Mouse (Mus musculus): ENCODE measurements around the gene Rad51b.

The Rad51b gene

DNA sequence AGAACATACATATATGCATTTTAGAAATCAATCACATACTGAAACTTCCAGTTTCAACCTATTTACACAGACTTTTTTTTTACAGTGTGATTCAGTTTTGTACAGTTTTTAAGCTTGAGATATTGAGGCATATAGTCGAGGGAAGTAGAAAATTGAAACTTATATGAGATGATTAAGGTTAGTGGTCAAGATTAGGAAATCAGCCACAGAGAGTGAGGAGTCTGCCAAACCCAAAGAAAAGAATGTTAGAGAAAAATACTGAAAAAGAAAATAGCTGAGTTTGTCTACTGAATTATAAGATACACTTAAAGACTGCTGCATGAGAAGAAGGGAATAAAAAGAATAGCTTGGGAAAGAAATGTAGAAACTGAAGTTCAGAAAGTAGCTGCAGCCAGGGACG lies 280.4 kb downstream of the Rad51b start:
- DNase-seq (ENCODE audit: low read depth, low spot score) = no peak

DNA sequence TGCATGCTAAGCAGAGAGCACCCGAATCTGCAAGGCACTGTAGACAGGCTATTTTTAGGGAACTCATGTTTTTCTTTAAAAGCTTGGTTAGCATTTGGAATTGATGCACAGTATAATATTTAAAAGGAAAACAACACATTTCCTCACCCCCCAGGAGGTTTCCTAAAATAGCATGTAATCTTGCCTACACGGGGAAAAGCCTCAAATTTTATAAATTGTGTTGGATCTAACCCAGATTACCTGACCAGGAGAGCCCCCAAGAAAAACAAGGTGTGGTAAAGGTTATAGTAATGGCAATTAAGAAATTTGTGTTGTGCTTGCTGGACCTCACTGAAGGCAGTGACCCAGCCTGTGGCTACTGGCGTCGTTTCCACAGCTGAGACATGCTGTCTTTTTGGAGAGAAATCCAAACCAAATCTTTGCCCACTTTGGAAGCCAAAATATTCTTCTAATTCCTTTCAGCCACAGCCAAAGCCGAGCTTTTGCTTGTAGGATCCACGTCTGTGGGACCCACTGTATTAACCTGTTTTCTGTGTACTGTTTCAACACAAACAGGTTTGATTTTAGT lies 282.0 kb downstream of the Rad51b start:
- DNase-seq (ENCODE audit: low read depth, low spot score) = no peak

DNA sequence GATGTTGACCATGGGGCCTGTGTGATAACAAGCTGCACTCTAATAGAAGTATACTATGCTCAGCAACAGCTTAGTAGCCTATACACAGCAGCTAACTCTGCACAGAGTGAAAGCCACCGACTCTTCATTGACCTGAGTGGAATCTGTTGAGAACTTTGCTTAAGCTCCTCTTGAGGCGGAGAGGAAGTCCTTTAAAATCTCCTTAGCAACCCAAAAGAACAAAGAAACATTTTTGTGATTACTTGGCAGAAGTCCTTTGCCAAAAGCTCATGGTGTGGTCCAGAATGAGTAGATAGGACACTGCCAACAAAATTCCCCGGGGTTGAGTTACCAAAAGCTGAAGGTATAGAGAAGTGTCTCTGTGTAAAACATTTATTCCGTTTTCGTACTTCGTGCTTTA lies 282.8 kb downstream of the Rad51b start:
- no peak for DNase-seq (ENCODE audit: low read depth, low spot score)

DNA sequence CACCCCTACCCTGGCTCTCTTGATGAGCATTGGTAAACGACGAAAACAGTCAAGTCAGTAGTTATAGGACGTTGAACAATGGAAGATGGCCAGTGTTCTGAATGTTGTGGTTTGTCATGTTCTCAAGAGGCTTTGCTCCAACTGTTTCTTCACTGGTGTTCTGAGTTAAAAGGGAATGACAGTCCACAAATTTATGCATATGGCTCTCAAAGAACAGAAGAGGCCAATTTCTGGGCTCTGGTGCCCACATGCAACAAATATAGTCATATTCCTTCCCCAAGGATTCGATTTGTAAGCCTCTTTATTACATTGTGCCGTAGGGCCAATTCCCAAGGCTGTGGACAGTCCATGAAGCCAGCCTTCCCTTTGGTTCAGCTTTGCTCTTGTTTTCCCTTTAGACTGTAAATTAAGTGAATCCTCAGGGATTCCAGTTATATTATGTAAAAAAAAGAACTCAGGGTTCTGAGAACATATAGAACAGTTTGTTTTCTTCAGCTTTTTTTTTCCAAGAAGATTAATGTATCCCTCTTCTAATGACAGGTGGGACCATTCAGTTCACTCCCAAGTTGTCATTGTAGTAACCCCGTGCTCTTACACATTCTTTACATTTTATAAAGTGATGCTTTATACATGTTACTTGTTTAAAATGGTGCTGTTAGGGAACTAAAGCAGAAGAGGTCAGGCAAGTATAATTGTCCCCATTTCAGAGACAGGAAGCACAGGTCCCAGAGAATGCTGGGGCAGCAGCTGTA lies 287.6 kb downstream of the Rad51b start:
- DNase-seq (ENCODE audit: low read depth, low spot score) = no peak

DNA sequence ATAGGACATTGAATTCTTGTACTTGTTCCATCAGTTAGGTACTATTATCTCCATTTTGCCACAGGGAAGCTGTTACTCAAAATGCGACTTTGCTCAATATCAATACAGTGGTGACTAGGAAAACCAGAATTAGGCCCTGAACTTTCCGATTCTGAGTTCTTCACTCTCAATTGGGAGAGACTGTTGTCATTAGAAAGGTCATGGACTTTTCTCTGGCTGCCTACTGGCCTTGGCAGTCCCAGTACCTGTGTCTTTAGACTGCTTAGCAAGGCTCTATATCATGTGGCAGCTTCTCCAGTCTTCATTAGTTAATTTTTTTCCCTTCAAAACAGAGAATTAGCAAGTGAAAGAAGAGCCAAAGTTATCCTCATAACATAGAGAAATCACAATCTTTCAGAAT lies 288.3 kb downstream of the Rad51b start:
- no peak for DNase-seq (ENCODE audit: low read depth, low spot score)

DNA sequence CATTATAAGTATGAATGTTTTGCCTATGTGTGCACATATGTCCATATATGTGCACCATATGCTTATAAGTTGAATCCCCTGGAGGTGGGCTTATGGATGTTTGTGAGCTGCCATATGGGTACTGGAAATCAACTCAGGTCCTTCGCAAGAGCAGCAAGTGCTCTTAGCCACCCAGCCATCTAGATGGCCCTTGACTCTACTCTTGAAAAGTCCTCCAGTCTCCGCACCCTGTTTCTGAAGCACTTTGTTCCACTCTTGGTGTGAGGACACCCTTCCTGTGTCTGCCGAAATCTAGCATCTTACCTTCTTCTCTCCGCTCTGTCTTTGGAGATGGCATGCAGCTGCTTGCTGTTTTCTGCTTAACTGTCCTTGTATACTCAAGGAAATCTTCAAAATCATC lies 291.7 kb downstream of the Rad51b start:
- DNase-seq (ENCODE audit: low read depth, low spot score) = no peak

DNA sequence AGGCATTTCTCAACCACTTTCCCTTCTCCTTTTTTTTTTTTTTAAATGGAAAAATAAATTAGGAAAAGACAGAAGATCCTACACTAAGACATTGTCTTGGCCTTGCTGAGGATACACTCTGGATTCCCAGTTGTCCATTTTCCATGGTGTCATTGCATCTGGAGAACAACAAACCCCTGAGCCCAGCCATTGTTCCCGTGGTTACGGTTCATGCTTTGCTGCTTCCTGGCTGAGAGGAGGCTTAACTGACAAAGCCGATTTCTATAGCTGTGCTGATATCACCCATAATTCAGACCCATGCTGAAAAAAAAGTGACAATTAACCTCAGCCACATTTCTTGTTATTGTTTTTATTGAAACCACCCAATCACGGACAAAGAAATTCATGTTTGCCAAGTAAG lies 295.1 kb downstream of the Rad51b start:
- no peak for DNase-seq (ENCODE audit: low read depth, low spot score)

DNA sequence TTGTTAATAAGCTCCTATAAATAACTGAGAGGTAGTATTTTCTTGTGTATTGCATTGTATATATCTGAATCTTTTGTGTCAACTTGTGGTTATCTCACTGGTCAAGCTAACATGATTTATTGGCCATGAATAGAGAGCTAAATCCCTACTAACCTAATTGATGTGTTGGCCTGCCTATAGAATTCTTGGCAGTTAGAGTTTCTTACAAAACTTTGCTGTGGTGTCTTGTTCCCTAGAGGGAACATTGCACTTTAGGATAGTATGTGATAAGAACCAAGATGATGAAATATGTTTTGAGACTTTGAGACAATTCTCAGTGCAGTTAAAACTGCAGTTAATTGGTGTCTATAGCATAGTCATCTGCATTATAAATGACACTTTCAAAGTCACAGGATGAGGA lies 299.8 kb downstream of the Rad51b start:
- DNase-seq (ENCODE audit: low read depth, low spot score) = no peak

DNA sequence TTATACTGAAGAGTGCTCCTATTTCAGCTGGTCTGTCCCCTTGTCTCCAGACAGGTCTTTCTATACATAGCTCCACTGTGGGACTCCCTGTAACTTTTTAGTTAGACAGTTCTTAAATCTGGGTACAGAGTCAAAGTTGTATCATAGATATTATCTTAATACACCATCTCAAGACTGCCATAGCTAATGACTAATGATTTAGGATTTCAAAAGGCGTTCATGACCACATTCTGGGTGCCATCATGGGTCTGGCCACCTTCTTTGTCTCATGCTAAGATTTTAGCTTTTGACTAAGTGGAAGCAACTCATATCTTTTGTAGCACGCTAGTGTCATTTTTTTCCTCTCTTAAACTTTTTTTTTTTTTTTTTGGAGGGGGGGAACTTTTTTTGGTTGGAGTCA lies 300.3 kb downstream of the Rad51b start:
- DNase-seq (ENCODE audit: low read depth, low spot score) = no peak

DNA sequence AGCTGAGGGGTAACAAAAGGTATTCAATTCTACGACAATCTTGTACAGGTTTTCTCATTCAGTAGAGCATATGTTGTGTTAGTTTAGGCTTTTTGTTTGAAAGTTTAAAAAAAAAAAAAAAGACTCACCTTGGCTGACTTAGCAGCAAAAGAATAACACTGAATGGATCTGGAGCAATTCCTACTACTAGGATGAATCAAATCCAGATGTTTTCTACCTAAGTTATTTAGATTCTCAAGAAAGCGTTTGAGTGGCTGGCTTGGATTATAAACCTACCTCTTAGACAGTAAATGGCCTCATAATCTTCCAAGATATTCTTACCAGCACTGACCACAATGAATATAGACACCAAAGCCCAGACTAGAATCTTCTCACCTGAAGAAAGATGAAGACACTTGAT lies 300.7 kb downstream of the Rad51b start:
- no peak for DNase-seq (ENCODE audit: low read depth, low spot score)

DNA sequence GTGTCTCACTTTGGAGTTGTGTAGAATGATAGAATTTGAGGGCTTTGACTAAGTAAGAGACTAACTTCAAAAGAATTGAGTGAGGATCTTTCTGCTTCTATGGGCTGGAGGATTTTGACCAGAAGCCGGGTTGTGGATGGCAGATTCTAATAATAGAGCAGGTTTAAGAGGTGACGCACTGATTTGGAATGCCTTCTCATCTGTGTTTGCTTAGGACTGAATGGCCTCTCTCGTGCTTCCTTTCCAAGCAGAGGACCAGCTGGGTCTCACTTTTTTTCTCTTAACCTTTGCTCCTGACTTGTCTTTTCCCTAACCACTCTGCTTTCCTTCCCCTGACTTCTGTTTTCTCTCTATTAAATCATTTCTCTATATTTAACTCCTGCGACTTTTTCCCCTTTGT lies 301.4 kb downstream of the Rad51b start:
- DNase-seq (ENCODE audit: low read depth, low spot score) = no peak

DNA sequence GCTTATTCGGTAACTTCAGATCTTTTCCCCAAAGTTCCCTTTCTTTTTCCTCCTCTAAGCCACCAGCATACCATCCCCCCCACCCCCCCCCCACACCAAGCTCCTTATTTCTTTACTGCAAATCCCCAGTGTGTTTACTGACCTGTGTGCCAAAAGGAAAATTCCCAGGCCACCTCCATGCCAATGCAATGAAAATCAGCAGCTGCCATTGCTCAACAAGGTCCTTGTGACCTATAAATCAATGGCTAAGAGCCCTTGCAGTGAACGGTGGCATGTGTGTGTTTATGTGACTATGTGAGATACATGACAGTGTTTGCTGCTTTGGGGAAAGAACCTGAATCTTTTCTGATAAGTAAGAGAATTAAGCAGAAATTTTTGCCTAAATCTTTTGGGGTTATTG lies 301.8 kb downstream of the Rad51b start:
- DNase-seq (ENCODE audit: low read depth, low spot score) = no peak

DNA sequence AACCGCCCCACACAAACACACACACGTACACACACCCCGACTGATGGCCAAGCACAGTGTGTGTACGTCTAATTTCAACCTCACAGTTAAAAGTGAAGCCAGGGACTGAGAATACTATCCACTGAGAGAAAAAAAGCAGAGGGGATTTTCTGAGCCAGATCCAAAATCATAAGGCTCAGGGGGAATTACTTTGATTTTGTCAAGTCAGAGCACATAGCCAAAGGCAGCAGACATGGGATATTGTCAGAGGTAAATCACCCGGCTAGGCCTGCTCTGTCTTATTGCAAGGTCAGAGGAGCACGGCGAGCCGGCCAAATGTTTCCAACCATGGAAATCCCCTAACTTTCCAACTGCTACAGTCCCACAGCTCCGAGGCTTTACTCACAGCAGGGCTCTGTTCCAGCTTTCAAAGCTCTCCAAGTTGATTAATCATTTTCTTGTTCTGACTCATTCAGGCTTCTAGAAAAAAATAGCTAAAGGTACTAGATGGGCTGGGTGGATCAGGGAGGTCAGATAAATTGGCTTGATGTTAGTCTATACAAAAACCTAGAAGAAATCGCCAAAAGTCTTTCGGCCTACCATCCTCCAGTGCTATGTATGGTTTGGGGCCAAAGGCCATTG lies 303.2 kb downstream of the Rad51b start:
- DNase-seq (ENCODE audit: low read depth, low spot score) = no peak

DNA sequence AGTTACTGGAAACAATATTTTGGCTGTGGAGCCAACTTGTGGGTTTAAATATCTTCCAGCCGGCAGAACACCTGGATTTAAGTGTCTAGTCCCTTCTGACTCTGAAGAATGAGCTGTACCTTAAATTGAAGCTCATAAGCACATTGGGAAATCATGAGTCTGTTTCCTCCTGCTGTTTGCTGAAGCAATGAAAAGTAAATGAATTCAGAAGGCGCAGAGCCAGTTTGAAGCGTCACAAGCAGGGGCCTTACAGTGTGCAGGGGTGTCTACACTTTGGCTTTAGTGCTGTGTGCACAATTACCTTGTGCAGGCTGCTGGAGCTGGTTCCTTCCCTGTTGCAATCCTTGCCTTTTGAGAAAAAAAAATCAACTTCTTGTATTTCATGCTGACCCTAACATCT lies 305.6 kb downstream of the Rad51b start:
- DNase-seq (ENCODE audit: low read depth, low spot score) = no peak

DNA sequence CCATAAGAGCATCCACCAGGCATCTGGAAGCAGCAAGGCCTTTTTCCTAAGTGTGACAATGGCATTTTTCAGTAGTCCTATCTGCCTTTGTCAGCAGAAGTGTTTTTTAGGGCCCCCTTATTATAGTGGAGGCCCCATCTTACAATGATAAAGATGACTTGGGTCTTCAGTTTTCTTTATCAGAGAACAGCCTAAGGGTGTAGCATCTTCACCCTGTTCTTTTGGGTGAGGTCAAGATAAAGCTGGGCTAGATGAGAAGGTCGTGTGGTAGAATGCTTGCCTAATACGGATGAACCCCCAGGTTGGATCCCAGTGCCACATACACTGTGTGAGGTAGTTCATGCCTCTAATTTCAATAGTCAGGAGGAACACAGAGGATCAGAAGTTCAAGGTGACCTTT lies 307.8 kb downstream of the Rad51b start:
- no peak for DNase-seq (ENCODE audit: low read depth, low spot score)

DNA sequence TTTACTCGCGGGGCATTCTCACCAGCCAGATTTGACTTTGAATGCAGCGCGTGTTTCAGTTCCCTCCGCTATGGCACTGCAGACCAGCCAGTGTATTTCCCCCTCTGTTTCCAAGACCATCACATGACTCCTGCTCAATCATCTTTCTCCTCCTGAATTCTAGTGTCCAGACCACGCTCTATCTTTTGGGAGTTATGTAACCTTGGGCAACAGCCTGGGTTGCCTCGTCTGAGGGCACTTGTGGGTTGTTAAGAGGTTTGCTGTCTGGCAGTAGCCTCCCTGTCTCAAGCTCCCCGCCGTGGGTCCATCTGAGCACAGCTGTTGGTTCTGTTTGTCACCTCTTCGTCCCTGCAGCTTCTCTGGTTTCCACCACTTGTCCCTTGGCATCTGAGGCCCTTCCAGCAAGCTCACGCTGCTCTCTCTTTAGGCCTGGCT lies 309.1 kb downstream of the Rad51b start:
- DNase-seq (ENCODE audit: low read depth, low spot score) = no peak

DNA sequence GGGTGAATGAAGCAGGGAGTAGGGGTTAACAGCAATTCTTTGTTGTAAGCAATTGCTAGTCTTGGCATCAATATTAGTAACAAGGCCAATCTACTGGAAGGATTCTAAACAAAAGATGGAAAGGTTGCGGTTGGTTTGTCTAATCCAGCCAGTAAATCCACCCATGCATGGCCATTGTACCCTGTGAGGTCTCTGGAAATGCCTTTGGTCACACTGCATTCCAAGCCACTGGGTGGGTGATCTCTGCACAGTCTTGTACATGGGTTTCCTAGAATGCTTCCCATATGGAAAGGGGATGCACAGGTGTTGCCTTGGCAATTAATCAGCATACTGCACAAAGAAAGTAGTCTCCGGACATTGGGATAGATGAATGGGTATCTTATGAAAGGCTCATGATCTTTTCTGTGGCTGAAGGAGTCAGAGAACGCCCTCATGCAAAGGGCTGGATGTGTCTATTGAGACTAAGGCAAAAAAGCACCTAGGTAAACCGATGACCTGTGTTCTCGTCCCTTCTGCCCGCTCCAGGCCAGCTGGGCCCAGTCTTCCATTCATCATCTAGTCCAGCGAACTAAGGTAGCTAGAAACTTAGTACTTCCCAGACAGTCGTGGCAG lies 312.4 kb downstream of the Rad51b start:
- no peak for DNase-seq (ENCODE audit: low read depth, low spot score)

DNA sequence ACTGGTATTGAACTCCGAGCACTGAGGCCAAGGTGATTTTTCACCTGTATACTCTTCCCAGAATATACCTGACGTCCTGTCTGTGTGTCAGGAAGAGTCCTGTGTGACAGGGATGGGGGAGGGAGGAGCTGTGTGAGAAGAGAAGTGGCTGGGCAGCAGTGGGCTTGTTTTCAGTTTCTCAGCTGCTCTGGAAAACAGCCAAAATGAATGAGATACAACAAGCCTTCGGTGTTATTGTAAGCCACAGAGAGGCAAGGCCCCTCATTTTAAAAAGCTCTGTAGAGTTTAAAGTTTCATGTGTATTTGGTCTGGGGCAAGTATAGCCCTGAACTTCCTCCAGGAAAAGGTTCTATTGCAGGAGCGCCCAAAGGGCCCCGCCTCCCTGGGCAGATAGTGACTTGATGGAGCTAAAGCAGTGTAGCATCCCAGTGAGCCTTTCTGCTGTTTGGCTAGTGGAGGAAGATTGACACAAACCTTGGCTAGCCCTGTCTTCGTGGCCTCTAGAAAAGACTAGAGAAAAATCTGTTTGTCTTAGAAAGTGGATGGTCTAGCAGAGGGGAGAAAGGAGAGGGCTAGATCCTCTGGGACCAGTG lies 313.5 kb downstream of the Rad51b start:
- DNase-seq (ENCODE audit: low read depth, low spot score) = no peak

DNA sequence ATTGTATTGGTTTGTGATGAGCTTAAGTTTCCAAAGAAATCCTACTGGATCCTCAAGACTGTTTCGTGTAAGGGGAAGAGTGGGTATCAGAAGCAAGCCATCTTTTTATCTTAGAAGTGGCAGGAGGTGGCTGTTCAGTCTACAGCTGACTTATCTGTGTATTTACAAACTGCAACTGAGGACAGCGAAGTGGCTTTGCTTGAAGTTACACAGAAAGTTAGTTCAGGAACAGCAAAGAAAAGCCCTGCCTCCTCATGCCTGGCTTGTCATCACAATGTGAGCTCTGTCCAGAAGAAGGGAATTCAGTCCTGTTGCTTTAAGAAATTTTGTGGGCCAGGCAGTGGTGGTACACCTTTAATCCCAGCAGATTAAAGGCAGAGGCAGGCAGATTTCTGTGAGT lies 314.6 kb downstream of the Rad51b start:
- no peak for DNase-seq (ENCODE audit: low read depth, low spot score)

DNA sequence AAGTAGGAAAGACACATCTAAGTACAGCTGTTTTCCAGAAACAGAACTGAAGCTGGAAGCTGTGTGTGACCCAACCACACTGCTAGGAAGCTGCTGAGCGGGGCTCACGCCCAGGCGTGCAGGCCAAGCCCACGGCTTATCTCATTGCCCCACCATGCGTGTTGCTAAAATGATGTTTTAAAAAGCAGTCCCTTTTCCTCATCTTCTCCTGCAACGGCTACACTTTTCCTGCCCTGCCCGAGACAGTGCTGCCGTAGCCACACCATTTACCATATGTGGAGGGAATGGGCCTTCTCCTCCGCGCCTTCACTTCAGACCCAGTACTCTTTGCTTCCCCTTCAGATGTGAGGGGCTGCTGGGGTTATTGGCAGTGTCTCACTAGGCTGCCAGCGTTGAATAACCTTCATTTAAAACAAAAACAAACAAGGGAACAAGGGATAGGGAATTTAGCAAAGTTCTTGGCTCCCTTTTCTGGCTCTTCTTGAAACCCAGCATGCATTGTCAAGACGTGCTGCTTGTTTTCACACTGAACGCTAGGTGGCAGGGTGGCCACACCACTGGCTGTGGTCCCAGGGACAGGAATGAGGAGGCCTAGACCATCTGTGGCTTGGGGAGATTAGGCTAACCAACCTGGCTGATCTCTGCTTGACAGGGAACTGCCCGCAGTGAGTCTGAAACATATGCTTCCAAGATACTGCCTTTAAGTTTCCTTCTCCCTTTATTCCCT lies 315.4 kb downstream of the Rad51b start:
- DNase-seq (ENCODE audit: low read depth, low spot score) = peak; percentile 66

DNA sequence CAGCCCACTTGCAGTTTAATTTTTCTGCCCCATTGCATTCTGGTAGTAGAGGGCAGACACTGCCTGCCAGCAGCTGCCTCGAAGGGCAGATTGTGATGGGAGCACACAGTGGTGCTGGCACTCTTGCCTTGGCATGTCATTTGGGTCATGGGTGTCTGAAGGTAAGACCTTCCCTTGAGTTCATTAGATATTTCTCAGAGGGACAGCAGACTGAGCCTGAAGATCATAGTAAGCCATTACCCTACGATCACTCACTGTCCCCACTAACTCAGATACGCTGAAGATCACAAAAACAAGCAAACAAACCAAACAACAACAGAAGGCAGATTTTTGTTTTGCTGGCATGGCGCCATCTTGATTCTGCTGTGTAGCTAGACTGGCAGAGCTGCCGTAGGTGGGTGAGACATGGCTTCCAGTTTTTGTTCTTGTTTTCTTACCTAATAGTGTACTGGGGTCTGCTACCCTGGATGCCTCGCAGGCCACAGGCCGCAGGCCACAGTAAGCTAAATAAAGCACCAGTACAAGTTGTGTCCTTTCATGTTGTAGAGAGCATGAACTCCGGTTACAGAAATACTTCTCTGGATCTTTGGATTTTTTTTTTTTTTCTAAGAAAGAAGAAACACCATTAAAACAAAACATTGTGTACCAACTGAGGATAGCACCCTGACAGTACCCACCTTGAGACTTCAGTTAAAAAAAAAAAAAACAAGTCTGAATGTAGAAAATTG lies 316.1 kb downstream of the Rad51b start:
- no peak for DNase-seq (ENCODE audit: low read depth, low spot score)

Data from telencephalon, adult 2 months (tissue).